Mouse (Mus musculus) megakaryocyte, embryonic 14.5 days (primary cell): ENCODE measurements around the gene Epb41l4b.

Experiments used
- FLI1 ChIP-seq: IDR thresholded peaks from 2 replicates; pipeline ENCODE4 v1.6.1; 2012; ENCODE audit warnings: low read length, inconsistent platforms, mixed read lengths
- GATA1 ChIP-seq: IDR thresholded peaks from 3 replicates; pipeline ENCODE4 v1.6.1; 2012; ENCODE audit warnings: mixed read lengths, low read length, inconsistent platforms, borderline replicate concordance

- TF ChIP-seq FLI1 (no peak), GATA1 (no peak)
These were observed 54.9 kb downstream of the Epb41l4b start for GRCm38 (mm10) chr4:57088301-57088700.
